Mouse (Mus musculus) olfactory bulb, adult 2 months (tissue): ENCODE data around the gene Prpf6.

Source experiments
- CTCF ChIP-seq: fragments of 200-500 bp; IDR thresholded peaks from 2 replicates; pipeline ENCODE4 v1.5.1; 2012; ENCODE audit warnings: low read depth, mild to moderate bottlenecking, low read length, moderate library complexity; ENCODE audit not compliant: insufficient read depth
- POLR2A ChIP-seq: fragments of 200-500 bp; IDR thresholded peaks from 2 replicates; pipeline ENCODE4 v1.6.1; 2012; ENCODE audit warnings: mild to moderate bottlenecking, low read depth, low read length, moderate library complexity; ENCODE audit not compliant: insufficient read depth

DNA sequence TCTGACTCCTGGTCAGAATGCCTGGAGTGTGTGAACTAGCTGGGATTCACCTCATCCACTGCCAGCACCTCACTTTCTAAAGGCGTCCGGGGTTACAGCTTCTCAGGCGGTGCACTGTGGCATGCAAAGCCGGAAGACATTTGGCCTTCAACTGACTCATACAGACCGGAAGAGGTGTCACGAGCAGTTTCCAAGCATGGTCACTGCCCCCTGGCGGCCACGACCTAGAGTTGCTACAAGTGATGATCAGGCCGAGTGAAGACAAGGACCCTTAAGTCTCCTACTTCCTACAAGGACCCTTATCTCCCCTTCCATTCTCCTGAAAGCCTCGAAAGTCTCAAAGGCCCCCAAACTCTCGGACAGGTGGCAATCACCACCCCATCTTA is 10.7 kb upstream of the Prpf6 start:
- TF ChIP-seq POLR2A (peak; percentile 35), CTCF (peak; percentile 81)
